Mouse (Mus musculus): ENCODE measurements around the gene Ppp1r1c.

Ppp1r1c gene

DNA sequence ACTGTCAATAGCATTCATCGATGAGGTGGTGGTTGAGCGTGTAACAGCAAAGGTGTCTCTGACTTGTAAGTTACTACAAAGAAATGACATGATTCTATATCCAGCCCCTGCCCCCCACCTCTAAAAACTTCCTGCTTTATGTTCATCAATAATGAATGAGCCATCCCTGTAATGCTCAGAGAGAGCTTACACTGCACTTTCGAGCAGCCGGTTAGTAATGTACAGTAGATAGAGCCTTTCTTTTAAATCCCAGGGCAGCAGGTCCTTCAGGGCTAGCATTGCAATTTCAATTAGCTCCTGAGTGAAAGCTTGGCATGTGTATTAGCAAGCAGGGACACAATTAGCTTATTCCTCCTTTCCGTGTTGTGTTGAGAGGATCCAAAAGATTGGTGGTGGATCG, at the start of gene Ppp1r1c:
Ppp1r1c (plus strand) TSS at position 206 of the 400 bp plus-strand sequence.
- WGBS = 69% methylated on average over 6 of the region's 6 CpGs

GRCm38 (mm10) chr2:79660417-79661185, 47.0 kb upstream of the Ppp1r1c start:
- 91% methylated on average over 12 of the region's 12 CpGs for WGBS

DNA sequence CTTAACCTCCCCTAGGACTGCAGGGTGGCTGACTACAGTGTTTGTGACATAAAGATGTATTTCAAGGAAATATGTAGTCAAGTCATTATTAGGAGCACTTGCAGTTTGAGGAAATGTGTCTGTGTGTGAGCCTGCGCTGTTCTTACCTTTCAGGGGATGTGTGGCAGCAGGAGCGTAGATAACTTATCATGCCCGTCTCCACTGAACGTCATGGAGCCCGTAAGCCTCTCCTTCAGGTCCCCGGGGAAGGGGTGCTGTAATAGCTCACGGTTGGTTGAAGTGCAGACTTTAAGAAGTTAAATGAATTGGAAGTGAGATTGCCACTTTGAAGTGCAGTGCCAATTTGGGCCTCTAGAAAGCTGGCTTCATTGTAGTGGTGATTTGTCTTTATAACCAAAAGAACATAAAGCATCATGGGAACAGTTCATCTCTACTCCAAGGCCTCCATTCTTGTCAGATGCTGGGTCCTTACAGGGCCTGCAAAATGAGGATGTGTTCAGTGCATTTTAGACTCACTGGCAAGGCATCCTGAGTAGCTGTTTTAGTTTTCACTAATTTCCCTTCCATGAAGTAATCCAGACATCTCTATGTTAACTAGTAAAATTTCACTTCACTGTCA, 46.0 kb upstream of the Ppp1r1c start:
- 80% methylated on average over 7 of the region's 7 CpGs for WGBS

DNA sequence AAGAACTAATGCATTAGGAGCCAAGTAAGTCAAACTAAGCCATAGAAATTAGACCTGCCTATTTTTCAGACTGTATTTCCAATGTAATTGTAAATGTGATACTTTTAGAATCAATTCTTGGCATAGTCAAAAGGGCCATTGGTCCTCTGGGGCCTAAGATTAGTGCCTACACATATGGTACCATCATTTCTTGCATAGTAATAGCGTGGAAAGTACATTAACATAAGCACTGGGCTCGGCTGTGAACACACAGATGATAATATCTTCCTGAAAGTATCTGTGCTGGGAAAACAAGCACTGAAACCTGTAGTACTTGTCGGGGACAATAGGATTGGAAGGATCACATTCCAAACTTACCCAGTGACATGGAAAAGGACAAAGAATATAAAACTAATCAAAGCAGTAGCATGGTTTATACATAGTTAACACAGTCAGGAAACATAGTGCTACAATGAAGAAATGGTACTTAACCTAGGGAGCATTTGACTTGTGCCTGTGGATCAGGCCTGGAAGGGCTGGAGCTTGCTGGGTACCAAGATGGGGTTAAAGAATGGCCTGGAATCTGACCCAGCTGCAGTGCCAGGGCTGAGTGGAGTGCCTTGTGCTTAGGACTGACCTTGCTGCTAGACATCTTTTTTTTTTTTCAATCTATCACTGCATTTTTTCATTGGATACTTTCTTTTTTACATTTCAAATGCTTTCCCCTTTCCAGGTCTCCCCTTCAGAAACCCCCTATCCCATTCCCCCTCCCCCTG, 42.9 kb upstream of the Ppp1r1c start:
- WGBS = 71% methylated on average over 3 of the region's 3 CpGs

- WGBS = 51% methylated on average over 3 of the region's 3 CpGs
These were observed 42.1 kb upstream of the Ppp1r1c start for GRCm38 (mm10) chr2:79665492-79665891.

DNA sequence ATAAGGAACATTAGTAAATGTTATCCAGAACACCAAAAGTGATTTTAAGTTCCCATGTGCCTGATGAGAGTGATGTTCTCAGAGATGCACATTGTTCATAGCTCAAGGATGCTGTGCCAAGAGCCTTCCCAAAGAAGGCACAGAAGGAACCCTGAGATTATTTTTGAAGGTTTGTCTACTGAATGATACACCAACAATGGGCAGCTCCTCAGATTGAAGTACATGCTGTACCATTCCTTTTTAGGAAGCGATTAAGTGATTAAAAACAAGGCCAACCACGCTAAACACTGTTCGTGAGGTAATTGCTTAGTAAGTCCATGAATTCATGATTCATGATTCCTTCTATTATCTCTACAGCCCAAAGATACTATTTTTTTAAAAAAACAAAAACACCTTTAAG, 32.3 kb upstream of the Ppp1r1c start:
- 82% methylated on average over 3 of the region's 3 CpGs for WGBS

DNA sequence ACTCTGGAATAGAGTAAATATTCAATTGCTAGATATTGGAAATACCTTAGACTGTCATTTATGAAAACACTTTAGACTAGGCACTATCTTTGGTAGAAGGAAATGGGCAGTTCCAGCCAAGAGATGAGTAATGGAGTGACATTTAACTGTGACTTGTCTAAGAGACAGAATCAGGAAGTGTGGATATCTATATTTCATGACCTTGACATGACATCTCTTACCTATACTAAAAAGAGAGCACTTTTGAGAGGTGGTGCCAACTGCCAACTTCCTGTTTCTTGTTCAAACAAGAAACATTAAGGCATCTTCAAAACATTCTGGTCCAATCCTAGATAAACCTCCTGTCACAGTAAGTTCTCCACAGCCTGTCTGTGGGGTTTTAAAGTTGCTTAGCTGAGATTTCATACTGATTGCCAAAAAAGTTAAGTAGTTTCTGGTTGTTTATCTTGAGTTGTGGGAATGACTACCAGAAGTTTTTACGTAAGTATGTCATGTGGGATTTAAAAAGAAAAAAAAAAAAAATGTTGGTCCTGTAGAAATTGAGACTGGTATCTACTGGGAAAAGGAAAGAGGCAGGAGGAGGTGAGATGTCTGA, 29.8 kb upstream of the Ppp1r1c start:
- WGBS = 83% methylated on average over 1 of the region's 1 CpGs

- 64% methylated on average over 4 of the region's 4 CpGs for WGBS
These were observed 25.9 kb upstream of the Ppp1r1c start for GRCm38 (mm10) chr2:79681672-79682071.

- WGBS = 52% methylated on average over 4 of the region's 4 CpGs
These were observed 24.3 kb upstream of the Ppp1r1c start for GRCm38 (mm10) chr2:79683258-79683657.

DNA sequence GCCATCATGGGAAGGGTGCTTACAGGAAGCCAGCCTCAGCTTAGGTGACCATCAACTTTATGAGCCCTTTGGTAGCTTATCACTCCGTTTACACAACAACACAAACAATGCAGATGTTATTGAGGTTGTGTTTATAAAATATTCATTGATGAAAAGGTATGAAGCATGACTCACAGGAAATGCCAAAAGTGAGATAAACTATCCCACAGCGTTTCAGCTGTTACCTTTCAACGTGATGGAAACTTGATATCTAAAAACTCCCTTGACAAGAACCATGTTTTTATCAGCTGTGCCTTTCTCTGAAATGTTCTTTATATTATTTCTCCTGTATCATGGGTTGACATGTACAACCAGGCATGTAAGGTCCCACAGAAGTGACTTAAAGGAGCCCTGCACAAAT, 16.7 kb upstream of the Ppp1r1c start:
- WGBS = 71% methylated on average over 3 of the region's 3 CpGs

DNA sequence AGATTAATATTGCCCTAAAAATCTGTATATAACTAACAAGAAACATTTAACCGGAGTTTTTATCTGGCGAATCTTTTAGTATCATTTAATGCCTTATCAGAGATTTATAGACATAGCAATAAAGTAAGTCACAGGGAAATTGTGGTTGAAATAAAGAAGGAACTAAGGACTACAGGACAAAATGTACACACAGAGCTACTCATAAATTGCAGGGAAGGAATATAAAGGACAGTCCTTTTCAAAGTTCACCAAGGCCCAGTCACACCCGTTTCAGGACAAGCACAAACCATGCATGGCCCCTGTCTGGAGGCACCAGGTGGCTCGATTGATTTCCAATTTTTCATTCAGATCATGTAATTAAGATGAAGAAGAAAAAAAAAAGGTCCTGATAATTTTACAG, 12.4 kb upstream of the Ppp1r1c start:
- WGBS = 97% methylated on average over 4 of the region's 4 CpGs

- WGBS = 89% methylated on average over 12 of the region's 12 CpGs
These were observed 11.6 kb upstream of the Ppp1r1c start for GRCm38 (mm10) chr2:79695939-79696338.

DNA sequence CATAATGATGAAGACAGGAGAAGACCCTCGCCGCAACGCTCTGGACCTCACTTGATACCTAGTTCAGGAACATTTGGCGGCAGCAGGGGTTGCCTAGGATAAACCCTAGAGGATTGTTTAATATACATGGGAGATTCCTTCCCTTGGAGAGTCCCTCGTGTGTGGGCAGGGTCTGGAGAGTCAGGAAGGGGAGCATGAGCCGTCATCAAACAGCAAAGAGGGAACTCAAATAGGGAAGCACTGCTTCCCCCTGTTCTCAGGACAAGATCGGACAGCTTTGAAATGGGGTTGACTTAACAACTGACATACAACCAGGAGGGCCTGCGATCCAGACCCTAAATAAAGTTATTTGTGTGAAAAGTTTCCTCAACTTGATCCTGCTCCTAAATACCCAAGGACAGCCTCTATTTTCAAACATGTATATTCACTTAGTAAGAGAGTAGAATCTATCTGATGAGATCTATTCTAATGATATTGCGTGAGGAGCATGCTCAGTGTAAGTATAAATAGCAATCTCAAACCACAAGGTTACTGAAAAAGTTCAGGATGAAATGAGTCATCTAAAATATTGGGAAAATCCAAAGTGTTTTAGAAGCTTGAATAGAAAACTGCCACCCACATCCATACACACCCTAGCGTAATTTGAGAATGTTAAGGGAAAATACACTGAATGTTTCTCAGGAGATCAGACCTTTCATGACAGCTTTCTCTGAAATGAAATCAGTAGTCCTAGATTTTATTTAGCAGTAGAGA, 10.9 kb upstream of the Ppp1r1c start:
- WGBS = 69% methylated on average over 10 of the region's 10 CpGs

GRCm38 (mm10) chr2:79698166-79698565, 9.4 kb upstream of the Ppp1r1c start:
- 39% methylated on average over 2 of the region's 2 CpGs for WGBS

DNA sequence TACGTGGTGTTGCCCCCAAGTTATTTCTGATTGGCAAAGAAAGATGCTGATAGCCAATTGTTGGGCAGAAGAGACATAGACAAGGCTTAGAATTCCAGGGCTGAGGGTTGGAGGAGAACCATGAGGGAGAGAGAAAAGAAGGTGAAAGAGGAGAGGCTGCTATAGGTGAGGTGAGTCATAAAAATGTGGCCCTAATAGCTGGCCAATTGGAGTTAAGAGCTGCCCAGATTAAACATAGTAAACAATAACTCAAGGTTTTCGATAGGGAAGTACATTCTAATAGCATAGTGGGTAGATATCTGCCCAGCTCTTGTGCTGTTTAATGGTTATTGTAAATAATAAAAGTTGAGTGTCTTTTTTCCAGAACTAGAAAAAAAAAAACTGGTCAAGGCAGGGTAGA, 2.8 kb upstream of the Ppp1r1c start:
- 96% methylated on average over 2 of the region's 2 CpGs for WGBS

GRCm38 (mm10) chr2:79713662-79714091, 6.1 kb downstream of the Ppp1r1c start:
- 76% methylated on average over 3 of the region's 3 CpGs for whole genome bisulfite sequencing

- WGBS = 89% methylated on average over 6 of the region's 6 CpGs
These were observed 7.2 kb downstream of the Ppp1r1c start for GRCm38 (mm10) chr2:79714745-79715144.

- WGBS = 59% methylated on average over 2 of the region's 2 CpGs
These were observed 8.3 kb downstream of the Ppp1r1c start for GRCm38 (mm10) chr2:79715925-79716324.

GRCm38 (mm10) chr2:79722415-79722814, 14.8 kb downstream of the Ppp1r1c start:
- 74% methylated on average over 1 of the region's 1 CpGs for WGBS

DNA sequence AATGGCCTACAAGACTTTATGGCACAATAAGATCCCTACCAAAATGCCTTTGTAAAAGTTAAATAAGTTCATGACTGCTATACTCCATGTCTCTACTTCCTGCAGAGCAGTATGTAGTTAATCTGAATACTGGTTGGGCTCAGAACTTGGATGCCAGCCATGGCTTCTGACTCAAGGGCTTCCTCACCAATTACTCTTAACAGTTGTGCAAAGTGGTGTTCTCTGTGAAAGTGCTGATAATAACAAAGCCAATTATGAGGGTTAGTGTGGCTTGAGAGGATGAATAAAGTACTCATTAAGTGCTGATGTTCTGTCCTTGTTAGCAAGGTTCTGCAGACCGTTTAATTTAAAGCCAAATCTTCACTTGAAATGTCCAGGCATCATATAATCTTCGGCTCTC, 31.4 kb downstream of the Ppp1r1c start:
- 56% methylated on average over 2 of the region's 2 CpGs for whole genome bisulfite sequencing

- 86% methylated on average over 2 of the region's 2 CpGs for WGBS
These were observed 34.4 kb downstream of the Ppp1r1c start for GRCm38 (mm10) chr2:79741966-79742365.

All from cerebral cortex, adult 2 months (tissue).